Mouse (Mus musculus) frontal cortex, postnatal 10 days (tissue): ENCODE data around the gene Rph3al.
A peak's percentile ranks its signal among the peaks of the same experiment; 100 is the strongest.

Experiments used
- DNase-seq, 2 experiments: peaks; one replicate each; pipeline ENCODE4 v3.0.0; 2022; ENCODE audit warnings: low spot score in 2 of 2, mixed read lengths in 1 of 2

The Rph3al gene

GRCm38 (mm10) chr11:75950459-75950858, 12.2 kb upstream of the Rph3al start:
- no peak for DNase-seq

GRCm38 (mm10) chr11:75948789-75949188, 10.6 kb upstream of the Rph3al start:
- no peak for DNase-seq

- DNase-seq = no peak
These were observed 9.0 kb upstream of the Rph3al start for GRCm38 (mm10) chr11:75947223-75947622.

- DNase-seq = no peak
These were observed 7.7 kb upstream of the Rph3al start for GRCm38 (mm10) chr11:75945805-75946450.

GRCm38 (mm10) chr11:75937370-75937871, 808 bp downstream of the Rph3al start:
- DNase-seq = no peak

GRCm38 (mm10) chr11:75935819-75936430, 2.3 kb downstream of the Rph3al start:
- peak; percentile 18 to 22 for DNase-seq

GRCm38 (mm10) chr11:75934425-75934824, 3.8 kb downstream of the Rph3al start:
- DNase-seq = no peak

- DNase-seq = no peak
These were observed 4.9 kb downstream of the Rph3al start for GRCm38 (mm10) chr11:75933371-75933770.

GRCm38 (mm10) chr11:75930911-75931678, 7.1 kb downstream of the Rph3al start:
- no peak for DNase-seq

- no peak for DNase-seq
These were observed 8.0 kb downstream of the Rph3al start for GRCm38 (mm10) chr11:75930208-75930607.

GRCm38 (mm10) chr11:75927881-75928280, 10.3 kb downstream of the Rph3al start:
- no peak for DNase-seq

GRCm38 (mm10) chr11:75926431-75927312, 11.6 kb downstream of the Rph3al start:
- no peak for DNase-seq

GRCm38 (mm10) chr11:75925801-75926200, 12.4 kb downstream of the Rph3al start:
- DNase-seq = no peak

GRCm38 (mm10) chr11:75922741-75923140, 15.5 kb downstream of the Rph3al start:
- DNase-seq = no peak

GRCm38 (mm10) chr11:75919139-75919538, 19.1 kb downstream of the Rph3al start:
- no peak for DNase-seq

- no peak for DNase-seq
These were observed 20.9 kb downstream of the Rph3al start for GRCm38 (mm10) chr11:75917340-75917739.

GRCm38 (mm10) chr11:75913953-75914352, 24.3 kb downstream of the Rph3al start:
- no peak for DNase-seq

GRCm38 (mm10) chr11:75912944-75913657, 25.1 kb downstream of the Rph3al start:
- peak in 1 of 2 experiments; percentile 29 for DNase-seq

- no peak for DNase-seq
These were observed 26.3 kb downstream of the Rph3al start for GRCm38 (mm10) chr11:75911962-75912361.

- DNase-seq = no peak
These were observed 28.4 kb downstream of the Rph3al start for GRCm38 (mm10) chr11:75909702-75910429.
